Mouse (Mus musculus) thymus, adult 2 months (tissue): Measurements from ENCODE around the gene Ccdc182. TPM values are rescaled to one million over a fixed set of nuclear protein-coding genes. Genes with fewer than 3 reads are reported as not detected.

Experiments used
- DNase-seq: peaks from one replicate; pipeline ENCODE4 v3.0.0; 2021
- H3K27ac ChIP-seq: fragments of 200-500 bp; 2 replicates; pipeline ENCODE4 v1.5.1; 2012; ENCODE audit warnings: low read length, control low read depth; ENCODE audit not compliant: control insufficient read depth, insufficient read depth
- H3K27me3 ChIP-seq: fragments of 200-500 bp; 2 replicates; pipeline ENCODE4 v1.6.1; 2012; ENCODE audit warnings: mild to moderate bottlenecking, low read length, moderate library complexity, mixed read lengths; ENCODE audit not compliant: control insufficient read depth, insufficient read depth
- H3K36me3 ChIP-seq: fragments of 200-500 bp; 2 replicates; pipeline ENCODE4 v1.6.1; 2012; ENCODE audit warnings: mild to moderate bottlenecking, low read length, moderate library complexity; ENCODE audit not compliant: control insufficient read depth, insufficient read depth
- H3K4me1 ChIP-seq: fragments of 200-500 bp; replicated peaks from 2 replicates; pipeline ENCODE4 v1.6.1; 2012; ENCODE audit warnings: low read length; ENCODE audit not compliant: control insufficient read depth, insufficient read depth
- H3K4me3 ChIP-seq: fragments of 200-500 bp; 2 replicates; pipeline ENCODE4 v1.5.1; 2012; ENCODE audit warnings: mild to moderate bottlenecking, low read length, control low read depth, moderate library complexity; ENCODE audit not compliant: control insufficient read depth, insufficient read depth
- CTCF ChIP-seq: fragments of 200-500 bp; IDR thresholded peaks from 2 replicates; pipeline ENCODE4 v1.5.1; 2012; ENCODE audit warnings: mild to moderate bottlenecking, control low read depth, low read length, moderate library complexity, borderline replicate concordance; ENCODE audit not compliant: control insufficient read depth, poor library complexity, insufficient read depth; ENCODE audit errors: extremely low read depth
- POLR2A ChIP-seq: fragments of 200-500 bp; IDR thresholded peaks from 2 replicates; pipeline ENCODE4 v1.6.1; 2012; ENCODE audit warnings: mild to moderate bottlenecking, low read length, control low read depth, moderate library complexity; ENCODE audit not compliant: control insufficient read depth, poor library complexity, insufficient read depth; ENCODE audit errors: extremely low read depth
- WGBS: fragments of 180-500 bp; shearing (Covaris S2); methylation state at CpG from one replicate; pipeline ENCODE4 v1.1.7; 2018; 5-methylcytosine and 5-hydroxymethylcytosine counted together
- polyA plus RNA-seq: library from polyadenylated mRNA; depleted of rRNA; stranded (reverse); fragments of >200 nt; gene quantifications from 2 replicates; pipeline ENCODE4 v1.2.3, GENCODE M21; 2012

Gene Ccdc182
- polyA plus RNA-seq, 1 experiment = not detected

- Histone ChIP-seq H3K36me3 (no peaks in the 10 kb centered on the region), H3K27ac (no peak overlapping the region), H3K4me3 (no peak overlapping the region), H3K4me1 (no peaks in the 10 kb centered on the region), H3K27me3 (no peaks in the 10 kb centered on the region)
- WGBS = 86% methylated on average over 6 of the region's 6 CpGs
- TF ChIP-seq CTCF (no peak), POLR2A (no peak)
- DNase-seq = no peak
These were observed 27.5 kb upstream of the Ccdc182 start for GRCm38 (mm10) chr11:88266311-88266710.

- no peak overlapping the region for H3K4me3 ChIP-seq
- no peaks in the 10 kb centered on the region; the same call in 1 of the 2 replicates for H3K27me3 ChIP-seq
- no peak overlapping the region for H3K27ac ChIP-seq
- WGBS = 72% methylated on average over 3 of the region's 3 CpGs
- H3K36me3 ChIP-seq = no peaks in the 10 kb centered on the region
- H3K4me1 ChIP-seq = no peaks in the 10 kb centered on the region
- no peak for DNase-seq
- TF ChIP-seq POLR2A (no peak), CTCF (no peak)
These were observed 22.0 kb upstream of the Ccdc182 start for GRCm38 (mm10) chr11:88271870-88272269.

GRCm38 (mm10) chr11:88274111-88274879 lies 19.6 kb upstream of the Ccdc182 start:
- TF ChIP-seq CTCF (no peak), POLR2A (no peak)
- H3K27ac ChIP-seq = no peak overlapping the region
- no peaks in the 10 kb centered on the region; the same call in 1 of the 2 replicates for H3K27me3 ChIP-seq
- DNase-seq = no peak
- no peak overlapping the region for H3K4me3 ChIP-seq
- H3K36me3 ChIP-seq = no peaks in the 10 kb centered on the region
- H3K4me1 ChIP-seq = no peaks in the 10 kb centered on the region
- 72% methylated on average over 23 of the region's 23 CpGs for WGBS

DNA sequence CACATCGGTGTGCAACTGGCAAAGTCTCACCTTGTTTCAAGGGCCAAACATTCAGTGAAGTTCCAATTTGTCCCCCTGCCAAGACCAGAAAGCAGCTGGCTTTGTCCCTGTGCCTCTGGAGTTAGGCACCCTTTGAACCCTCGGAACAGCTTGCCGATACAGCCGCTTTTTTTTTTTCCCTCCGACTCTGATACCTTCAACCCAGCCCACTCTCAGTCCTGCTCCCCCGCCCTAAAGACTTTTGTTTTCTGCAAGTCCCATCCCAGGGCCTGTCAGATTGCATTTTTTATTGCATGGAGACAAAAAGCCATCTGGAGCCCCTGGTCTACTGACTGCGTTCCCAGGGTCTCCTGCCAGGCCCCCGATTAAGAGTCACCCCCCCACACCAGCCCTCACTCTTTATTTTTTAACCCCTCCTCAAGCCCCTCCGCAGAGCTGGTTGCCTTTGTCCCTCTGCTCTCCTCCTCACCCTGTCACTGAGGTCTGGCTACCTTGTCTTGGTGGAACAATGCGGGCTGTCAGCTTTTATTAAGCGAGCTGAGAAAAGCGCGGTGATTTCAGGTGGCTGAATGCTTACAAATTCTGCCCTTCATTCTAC lies 18.9 kb upstream of the Ccdc182 start:
- TF ChIP-seq CTCF = no peak
- TF ChIP-seq POLR2A = no peak
- DNase-seq = no peak
- Histone ChIP-seq H3K4me3 (no peak overlapping the region), H3K27me3 (no peaks in the 10 kb centered on the region; the same call in 1 of the 2 replicates), H3K27ac (no peak overlapping the region), H3K4me1 (no peaks in the 10 kb centered on the region), H3K36me3 (no peaks in the 10 kb centered on the region)
- 58% methylated on average over 13 of the region's 13 CpGs for WGBS

GRCm38 (mm10) chr11:88275949-88276348 lies 17.9 kb upstream of the Ccdc182 start:
- 84% methylated on average over 6 of the region's 6 CpGs for WGBS

GRCm38 (mm10) chr11:88276534-88277308 lies 17.1 kb upstream of the Ccdc182 start:
- H3K27me3 ChIP-seq = no peaks in the 10 kb centered on the region; the same call in 1 of the 2 replicates
- DNase-seq = no peak
- H3K27ac ChIP-seq = no peak overlapping the region
- TF ChIP-seq POLR2A (no peak), CTCF (no peak)
- H3K36me3 ChIP-seq = no peaks in the 10 kb centered on the region
- no peak overlapping the region for H3K4me3 ChIP-seq
- H3K4me1 ChIP-seq = no peaks in the 10 kb centered on the region
- 95% methylated on average over 19 of the region's 19 CpGs for WGBS

More at GRCm38 (mm10) chr11:88275949-88276348, 17.9 kb upstream of the Ccdc182 start:
- Histone ChIP-seq H3K4me3 (no peak overlapping the region), H3K36me3 (no peaks in the 10 kb centered on the region), H3K4me1 (no peaks in the 10 kb centered on the region), H3K27ac (no peak overlapping the region), H3K27me3 (no peaks in the 10 kb centered on the region; the same call in 1 of the 2 replicates)
- DNase-seq = no peak
- TF ChIP-seq POLR2A (no peak), CTCF (no peak)
